Mouse (Mus musculus) erythroblast, embryonic 14.5 days (primary cell): ENCODE data around the gene Btf3. TPM values are rescaled to one million over a fixed set of nuclear protein-coding genes. Genes with fewer than 3 reads are reported as not detected.

Source experiments
- H3K27me3 ChIP-seq: 2 replicates; pipeline ENCODE4 v1.6.1; 2012; ENCODE audit warnings: inconsistent platforms; ENCODE audit not compliant: control insufficient read depth
- H3K36me3 ChIP-seq: 2 replicates; pipeline ENCODE4 v1.6.1; 2012; ENCODE audit warnings: mild to moderate bottlenecking, inconsistent platforms; ENCODE audit not compliant: control insufficient read depth
- H3K4me1 ChIP-seq: 2 replicates; pipeline ENCODE4 v1.6.1; 2012; ENCODE audit warnings: inconsistent platforms; ENCODE audit not compliant: control insufficient read depth
- H3K4me3 ChIP-seq: replicated peaks from 2 replicates; pipeline ENCODE3; 2012; ENCODE audit warnings: moderate library complexity, mild to moderate bottlenecking, inconsistent platforms
- H3K9me3 ChIP-seq: 2 replicates; pipeline ENCODE4 v1.6.1; 2012; ENCODE audit warnings: low read length, inconsistent platforms, mixed read lengths; ENCODE audit not compliant: control insufficient read depth
- GATA1 ChIP-seq: IDR thresholded peaks from 2 replicates; pipeline ENCODE4 v1.6.1; 2012; ENCODE audit warnings: low read length, inconsistent platforms, mixed read lengths
- TAL1 ChIP-seq: IDR thresholded peaks from 3 replicates; pipeline ENCODE4 v1.6.1; 2012; ENCODE audit warnings: low read length, inconsistent platforms, mixed read lengths
- polyA plus RNA-seq: library from polyadenylated mRNA; stranded (reverse); fragments of >175 nt; gene quantifications from 2 replicates; pipeline ENCODE4 v1.2.3, GENCODE M21; 2012

Gene Btf3
- 12.9 and 15.8 TPM in 2 replicates for polyA plus RNA-seq

DNA sequence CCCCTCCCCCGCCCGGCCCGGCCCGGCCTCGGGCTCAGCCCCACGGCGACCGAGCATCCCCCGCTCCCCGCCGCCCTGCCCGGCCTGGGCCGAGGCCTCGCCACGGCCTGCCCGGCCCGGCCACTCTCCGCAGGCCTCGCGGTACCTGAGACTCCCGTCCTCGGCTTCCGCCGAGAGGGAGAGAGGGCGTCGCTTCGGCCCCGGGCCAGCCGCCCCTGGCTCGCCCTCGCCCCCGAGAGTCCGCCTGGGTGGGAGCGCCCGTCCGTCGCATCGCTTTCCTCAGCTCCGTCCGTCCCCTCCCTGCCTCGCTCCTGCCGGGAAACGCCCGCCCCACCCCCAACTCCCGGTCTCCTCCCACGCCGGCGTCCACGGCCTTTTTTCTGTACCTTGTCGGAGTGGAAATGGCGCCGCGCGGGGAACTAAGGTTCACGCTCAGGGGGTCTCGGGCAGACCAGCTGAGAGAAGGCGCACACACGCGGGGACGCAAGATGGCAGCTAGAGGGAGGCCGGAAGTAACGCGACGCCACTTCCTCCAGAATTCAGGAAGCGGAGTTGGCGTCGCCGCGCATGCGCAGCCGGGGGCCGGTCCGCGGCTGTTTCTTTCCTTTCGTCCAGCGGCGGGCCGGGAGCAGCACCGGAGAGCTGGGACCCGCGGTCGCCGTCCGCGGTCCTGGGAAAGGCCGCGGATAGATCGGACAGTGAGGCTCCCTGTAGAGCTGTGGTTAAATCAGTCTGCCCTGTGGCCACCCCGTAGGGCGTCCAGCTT is at the start of gene Btf3:
Gene Btf3 (minus strand): TSS at position 527 of the 766 bp plus-strand sequence.
- H3K36me3 ChIP-seq, result peaks cover 42% of the 10 kb centered on the region
- TF ChIP-seq TAL1 (no peak), GATA1 (no peak)
- peak within 1 kb of the TSS; percentile 88 for H3K4me3 ChIP-seq
- H3K27me3 ChIP-seq, result no peaks in the 10 kb centered on the region
- peaks cover 22% of the 10 kb centered on the region for H3K4me1 ChIP-seq
- no peaks in the 10 kb centered on the region for H3K9me3 ChIP-seq

DNA sequence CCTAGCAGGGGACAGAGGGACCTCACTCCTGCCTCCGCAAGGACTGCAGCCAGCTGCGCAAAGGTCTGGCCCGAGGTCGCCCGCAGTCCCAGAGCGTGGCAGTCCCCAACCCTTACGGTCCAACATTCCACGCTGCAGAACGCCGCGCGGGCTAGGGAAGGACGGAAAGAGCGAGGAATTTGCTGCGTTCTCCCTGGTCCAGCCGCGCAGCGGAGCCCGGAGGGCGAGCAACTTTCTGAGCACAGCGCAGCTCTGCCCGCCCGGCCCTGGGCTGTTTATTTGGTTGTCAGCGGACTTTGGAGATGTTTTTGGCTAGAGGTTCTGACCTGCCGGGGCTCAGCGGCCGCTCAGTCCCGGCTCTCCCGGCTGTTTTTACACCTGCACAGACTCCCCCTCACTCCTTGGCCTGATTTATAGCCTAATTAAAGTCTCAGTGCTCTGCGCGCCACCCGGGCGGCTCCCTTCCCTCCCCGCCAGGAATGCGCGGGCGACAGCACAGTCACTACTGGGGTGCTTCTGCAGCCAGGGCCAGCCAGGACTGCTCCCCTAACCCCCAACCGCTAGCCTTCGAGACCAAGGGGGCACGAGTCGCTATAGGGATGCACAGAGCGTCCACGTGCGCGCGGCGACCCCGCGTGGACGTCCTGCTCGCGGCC is 49.1 kb upstream of the Btf3 start:
- peaks cover 96% of the 10 kb centered on the region for H3K27me3 ChIP-seq
- no peak overlapping the region for H3K4me3 ChIP-seq
- H3K36me3 ChIP-seq, result no peaks in the 10 kb centered on the region
- no peak for TF ChIP-seq GATA1
- no peak for TF ChIP-seq TAL1
- H3K4me1 ChIP-seq, result no peaks in the 10 kb centered on the region
- peaks cover 4% of the 10 kb centered on the region; the same call in 1 of the 2 replicates for H3K9me3 ChIP-seq

DNA sequence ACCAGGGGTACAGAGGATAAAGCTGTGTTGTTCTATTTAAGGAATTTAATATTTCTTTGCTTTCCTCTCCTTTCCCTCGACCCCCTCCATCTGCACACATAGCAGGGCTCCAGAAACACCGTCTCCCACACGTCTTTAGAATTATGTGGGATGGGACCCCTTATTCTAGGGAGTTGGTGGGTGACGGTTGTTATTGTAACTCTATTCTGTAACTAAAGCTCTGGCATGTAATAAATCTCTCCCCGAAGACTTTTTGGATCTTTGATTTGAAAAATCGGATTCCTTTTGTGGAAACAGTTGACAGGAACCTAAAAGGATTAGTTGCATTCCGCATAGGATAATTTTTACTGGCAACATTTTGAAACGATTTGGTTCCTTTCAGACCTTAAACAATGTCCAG is 48.3 kb upstream of the Btf3 start:
- peaks cover 98% of the 10 kb centered on the region for H3K27me3 ChIP-seq
- TF ChIP-seq GATA1, result no peak
- no peak for TF ChIP-seq TAL1
- no peaks in the 10 kb centered on the region for H3K4me1 ChIP-seq
- no peak overlapping the region for H3K4me3 ChIP-seq
- no peaks in the 10 kb centered on the region for H3K36me3 ChIP-seq
- peaks cover 4% of the 10 kb centered on the region; the same call in 1 of the 2 replicates for H3K9me3 ChIP-seq

DNA sequence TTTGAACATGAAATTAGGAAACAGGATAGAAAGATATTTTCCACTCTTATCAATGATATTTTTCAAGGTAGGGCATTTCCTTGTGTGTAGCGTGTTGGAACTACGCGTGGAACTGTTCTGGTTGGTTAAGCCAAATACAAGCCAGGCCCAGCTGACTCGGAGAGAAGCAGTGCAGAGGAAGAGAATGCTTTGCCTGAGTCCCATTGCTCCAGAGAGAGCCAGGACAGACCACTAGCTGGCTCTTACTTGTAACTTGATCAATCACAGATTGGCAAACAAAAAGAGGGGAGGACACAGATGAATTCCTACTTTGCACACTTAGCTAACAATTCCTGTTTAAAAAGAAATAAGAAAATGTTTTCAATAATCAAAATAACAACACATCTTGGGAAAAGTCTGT is 46.2 kb upstream of the Btf3 start:
- no peak overlapping the region for H3K4me3 ChIP-seq
- H3K36me3 ChIP-seq, result no peaks in the 10 kb centered on the region
- peaks cover 5% of the 10 kb centered on the region; the same call in 1 of the 2 replicates for H3K9me3 ChIP-seq
- peaks cover 98% of the 10 kb centered on the region for H3K27me3 ChIP-seq
- no peaks in the 10 kb centered on the region for H3K4me1 ChIP-seq
- no peak for TF ChIP-seq TAL1
- no peak for TF ChIP-seq GATA1

DNA sequence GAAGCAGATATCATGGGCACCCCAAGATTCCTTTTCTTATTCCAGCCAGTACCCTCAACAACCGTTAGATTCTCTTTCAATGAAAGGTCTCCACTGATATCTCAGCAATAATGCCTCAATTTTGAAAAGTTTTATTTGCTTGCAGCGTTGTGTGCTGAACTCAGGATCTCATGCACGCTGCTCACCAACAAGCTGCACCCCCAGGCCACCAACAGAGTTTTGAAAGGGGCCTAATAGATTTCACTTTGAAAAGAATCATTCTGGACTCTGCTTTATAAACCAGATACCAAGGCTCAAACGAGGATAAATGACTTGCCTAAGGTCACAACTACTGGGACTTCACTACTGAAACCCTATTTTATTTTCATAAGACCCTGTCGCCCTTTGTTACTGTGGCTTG is 44.4 kb upstream of the Btf3 start:
- Histone ChIP-seq H3K36me3 (no peaks in the 10 kb centered on the region), H3K4me3 (no peak overlapping the region), H3K9me3 (peaks cover 3% of the 10 kb centered on the region; the same call in 1 of the 2 replicates), H3K27me3 (peaks cover 98% of the 10 kb centered on the region), H3K4me1 (no peaks in the 10 kb centered on the region)
- no peak for TF ChIP-seq GATA1
- no peak for TF ChIP-seq TAL1

DNA sequence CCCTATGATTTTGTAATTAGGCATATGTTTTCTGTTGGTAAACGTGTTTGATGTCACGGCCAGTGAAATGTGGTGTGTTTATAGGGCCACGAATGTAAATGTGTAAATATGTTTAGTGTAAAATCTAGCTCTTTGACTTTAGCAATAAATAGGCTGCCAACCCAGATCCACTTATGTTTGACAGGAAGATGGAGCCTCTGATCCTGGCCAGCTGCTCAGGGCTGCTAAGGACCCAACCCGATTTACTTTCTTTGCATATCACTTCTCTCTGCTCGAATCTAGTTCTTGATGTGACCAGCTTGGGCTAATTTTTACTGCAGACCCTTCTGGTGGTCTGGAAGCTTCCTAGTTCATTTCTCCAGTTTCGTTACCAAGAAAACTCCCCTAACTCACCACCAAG is 43.6 kb upstream of the Btf3 start:
- H3K36me3 ChIP-seq, result no peaks in the 10 kb centered on the region
- peaks cover 98% of the 10 kb centered on the region for H3K27me3 ChIP-seq
- H3K4me1 ChIP-seq, result no peaks in the 10 kb centered on the region
- H3K4me3 ChIP-seq, result no peak overlapping the region
- TF ChIP-seq TAL1 (no peak), GATA1 (no peak)
- H3K9me3 ChIP-seq, result peaks cover 2% of the 10 kb centered on the region; the same call in 1 of the 2 replicates

DNA sequence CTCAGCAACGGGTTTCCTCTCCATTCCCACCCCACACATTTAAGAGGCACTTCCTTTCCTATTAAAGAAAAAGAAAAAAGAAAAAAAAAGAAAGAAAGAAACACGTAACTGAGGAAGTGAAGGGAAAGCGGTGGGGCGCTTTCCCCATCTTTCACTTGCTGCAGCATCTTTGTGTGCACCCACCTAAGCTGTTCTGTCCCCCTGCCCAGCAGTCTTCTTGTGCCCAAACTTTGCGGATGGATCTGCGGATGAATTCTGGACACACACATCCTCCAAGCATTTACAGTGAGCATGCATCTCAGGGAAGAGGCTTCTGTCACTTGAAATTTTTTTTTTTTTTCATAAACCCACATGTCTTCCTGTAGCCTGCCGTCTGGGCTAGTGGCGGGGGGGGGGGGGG is 42.5 kb upstream of the Btf3 start:
- no peaks in the 10 kb centered on the region for H3K36me3 ChIP-seq
- peaks cover 2% of the 10 kb centered on the region for H3K4me1 ChIP-seq
- no peak overlapping the region for H3K4me3 ChIP-seq
- H3K9me3 ChIP-seq, result peaks cover 5% of the 10 kb centered on the region; the same call in 1 of the 2 replicates
- TF ChIP-seq TAL1, result no peak
- no peak for TF ChIP-seq GATA1
- peaks cover 98% of the 10 kb centered on the region for H3K27me3 ChIP-seq

DNA sequence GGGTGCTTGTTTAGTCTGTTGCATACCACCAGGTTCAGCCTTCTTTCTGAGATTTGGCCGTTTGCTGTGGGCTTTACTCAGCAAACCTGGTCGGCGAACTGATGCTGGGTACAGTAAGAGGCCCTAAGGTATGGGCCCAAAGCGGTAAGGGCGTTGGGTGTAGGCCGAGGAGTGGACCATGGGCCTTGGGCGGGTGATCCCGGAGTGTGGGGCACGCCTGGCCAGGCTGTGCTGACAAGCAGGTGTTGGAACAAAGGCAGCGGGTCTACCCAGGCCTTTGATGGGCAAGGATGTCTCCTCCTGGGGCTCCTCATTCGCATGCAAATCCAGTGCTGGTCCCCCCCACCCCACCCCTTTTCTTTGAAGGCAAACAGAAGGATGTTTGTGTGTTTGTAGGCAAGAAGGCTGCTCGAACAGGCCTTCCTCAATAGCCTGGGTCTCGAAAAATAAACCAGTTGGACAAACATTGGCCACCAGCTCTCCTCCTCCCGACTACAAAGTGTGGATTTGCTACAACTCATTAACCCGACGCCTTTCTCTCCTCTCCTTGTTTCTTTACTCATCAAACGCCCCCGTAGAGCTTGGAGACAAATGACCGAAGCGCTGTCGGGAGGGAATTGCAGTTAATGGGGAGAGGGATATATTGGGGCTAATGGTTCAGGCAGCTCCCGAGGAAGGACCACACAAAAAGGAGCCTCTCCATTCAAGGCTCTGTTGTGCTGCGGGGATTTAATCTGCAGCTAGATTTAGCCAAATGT is 41.8 kb upstream of the Btf3 start:
- Histone ChIP-seq H3K4me1 (peaks cover 4% of the 10 kb centered on the region), H3K4me3 (no peak overlapping the region), H3K36me3 (no peaks in the 10 kb centered on the region), H3K27me3 (peaks cover 98% of the 10 kb centered on the region), H3K9me3 (peaks cover 5% of the 10 kb centered on the region; the same call in 1 of the 2 replicates)
- TF ChIP-seq TAL1 (no peak), GATA1 (no peak)
